Mouse (Mus musculus) limb, embryonic 15.5 days (tissue): Measurements from ENCODE around the gene Lrwd1. TPM values are rescaled to one million over a fixed set of nuclear protein-coding genes. Genes with fewer than 3 reads are reported as not detected.

ENCODE experiments used
- ATAC-seq: fragments of 200-750 bp; cut with Nextera tagmentation; 2 replicates; pipeline ENCODE4 v1.8.0; 2017; ENCODE audit warnings: low read depth, moderate TSS enrichment; ENCODE audit not compliant: insufficient number of reproducible peaks, low FRiP score, low TSS enrichment
- H3K27ac ChIP-seq: fragments of 300-500 bp; sonication (generic); 2 replicates; pipeline ENCODE4 v1.5.1; 2015; ENCODE audit warnings: moderate library complexity, mild to moderate bottlenecking, inconsistent platforms
- H3K27me3 ChIP-seq: fragments of 300-500 bp; sonication (generic); 2 replicates; pipeline ENCODE4 v1.6.1; 2015; ENCODE audit warnings: inconsistent platforms
- H3K36me3 ChIP-seq: fragments of 300-500 bp; sonication (generic); 2 replicates; pipeline ENCODE4 v1.6.1; 2015; ENCODE audit warnings: inconsistent platforms
- H3K4me1 ChIP-seq: fragments of 300-500 bp; sonication (generic); 2 replicates; pipeline ENCODE4 v1.6.1; 2015; ENCODE audit warnings: inconsistent platforms
- H3K4me2 ChIP-seq: fragments of 300-500 bp; sonication (generic); 2 replicates; pipeline ENCODE4 v1.6.1; 2015; ENCODE audit warnings: mild to moderate bottlenecking, inconsistent platforms
- H3K4me3 ChIP-seq: fragments of 300-500 bp; sonication (generic); 2 replicates; pipeline ENCODE4 v1.5.1; 2015; ENCODE audit warnings: mild to moderate bottlenecking, inconsistent platforms
- H3K9ac ChIP-seq: fragments of 300-500 bp; sonication (generic); 2 replicates; pipeline ENCODE4 v1.6.1; 2015; ENCODE audit warnings: inconsistent platforms
- H3K9me3 ChIP-seq: fragments of 300-500 bp; sonication (generic); 2 replicates; pipeline ENCODE4 v1.6.1; 2016; ENCODE audit warnings: inconsistent platforms
- WGBS: fragments of 180-500 bp; shearing (Covaris S2); methylation state at CpG from one replicate; pipeline ENCODE4 v1.1.7; 2015; 5-methylcytosine and 5-hydroxymethylcytosine counted together
- polyA plus RNA-seq: library from polyadenylated mRNA; unstranded; fragments of >200 nt; fragmentation: Nextera tagmentation; extraction: Ambion mirVana; gene quantifications from 2 replicates; pipeline ENCODE4 v1.2.1, GENCODE M21; 2015

Lrwd1 gene
- 31.5 and 32.3 TPM in 2 replicates for polyA plus RNA-seq

GRCm38 (mm10) chr5:136135571-136136291 is at the start of gene Lrwd1, which contains the start of gene Alkbh4:
Gene Lrwd1 (minus strand): TSS chr5:136136074.
Gene Alkbh4 (plus strand): TSS chr5:136136146.
- Histone ChIP-seq H3K9me3 (no peaks in the 10 kb centered on the region), H3K4me2 (peak within 1 kb of the TSS; percentile 66), H3K27ac (peak within 1 kb of the TSS; percentile 77), H3K4me1 (peaks cover 19% of the 10 kb centered on the region), H3K36me3 (peaks cover 52% of the 10 kb centered on the region), H3K4me3 (peak within 1 kb of the TSS; percentile 75), H3K9ac (peak within 1 kb of the TSS; percentile 58), H3K27me3 (no peaks in the 10 kb centered on the region)
- ATAC-seq: peak; percentile 86
- WGBS: under 1% methylated on average over 60 of the region's 60 CpGs

GRCm38 (mm10) chr5:136183766-136184165 is 47.9 kb upstream of the Lrwd1 start:
- Histone ChIP-seq H3K27me3 (no peaks in the 10 kb centered on the region), H3K4me1 (no peaks in the 10 kb centered on the region), H3K36me3 (peaks cover 87% of the 10 kb centered on the region), H3K9ac (no peak overlapping the region), H3K27ac (no peak overlapping the region), H3K9me3 (no peaks in the 10 kb centered on the region), H3K4me3 (no peak overlapping the region), H3K4me2 (no peak overlapping the region)
- WGBS: 88% methylated on average over 7 of the region's 7 CpGs
- no peak for ATAC-seq

GRCm38 (mm10) chr5:136182830-136183229 is 47.0 kb upstream of the Lrwd1 start:
- Histone ChIP-seq H3K4me2 (no peak overlapping the region), H3K9ac (no peak overlapping the region), H3K9me3 (no peaks in the 10 kb centered on the region), H3K36me3 (peaks cover 86% of the 10 kb centered on the region), H3K27me3 (no peaks in the 10 kb centered on the region), H3K27ac (no peak overlapping the region), H3K4me3 (no peak overlapping the region), H3K4me1 (no peaks in the 10 kb centered on the region)
- WGBS: 92% methylated on average over 4 of the region's 4 CpGs
- no peak for ATAC-seq

GRCm38 (mm10) chr5:136182049-136182448 is 46.2 kb upstream of the Lrwd1 start:
- H3K4me1 ChIP-seq: no peaks in the 10 kb centered on the region
- peaks cover 87% of the 10 kb centered on the region for H3K36me3 ChIP-seq
- WGBS: 93% methylated on average over 6 of the region's 6 CpGs
- H3K27me3 ChIP-seq: no peaks in the 10 kb centered on the region
- no peak overlapping the region for H3K4me3 ChIP-seq
- no peak overlapping the region for H3K4me2 ChIP-seq
- H3K9me3 ChIP-seq: no peaks in the 10 kb centered on the region
- ATAC-seq: no peak
- no peak overlapping the region for H3K9ac ChIP-seq
- H3K27ac ChIP-seq: no peak overlapping the region

GRCm38 (mm10) chr5:136181197-136181596 is 45.3 kb upstream of the Lrwd1 start:
- no peak for ATAC-seq
- H3K9me3 ChIP-seq: no peaks in the 10 kb centered on the region
- peaks cover 83% of the 10 kb centered on the region for H3K36me3 ChIP-seq
- no peak overlapping the region for H3K4me3 ChIP-seq
- WGBS: 88% methylated on average over 6 of the region's 6 CpGs
- no peak overlapping the region for H3K9ac ChIP-seq
- H3K27me3 ChIP-seq: no peaks in the 10 kb centered on the region
- no peak overlapping the region for H3K4me2 ChIP-seq
- H3K27ac ChIP-seq: no peak overlapping the region
- no peaks in the 10 kb centered on the region for H3K4me1 ChIP-seq

GRCm38 (mm10) chr5:136179594-136179993 is 43.7 kb upstream of the Lrwd1 start:
- Histone ChIP-seq H3K4me3 (no peak overlapping the region), H3K27me3 (no peaks in the 10 kb centered on the region), H3K36me3 (peaks cover 69% of the 10 kb centered on the region), H3K27ac (no peak overlapping the region), H3K9ac (no peak overlapping the region), H3K4me2 (no peak overlapping the region), H3K9me3 (no peaks in the 10 kb centered on the region), H3K4me1 (no peaks in the 10 kb centered on the region)
- WGBS: 69% methylated on average over 5 of the region's 5 CpGs
- ATAC-seq: no peak

GRCm38 (mm10) chr5:136173606-136174463 is 38.0 kb upstream of the Lrwd1 start:
- no peak overlapping the region for H3K4me2 ChIP-seq
- H3K9me3 ChIP-seq: no peaks in the 10 kb centered on the region
- H3K9ac ChIP-seq: no peak overlapping the region
- H3K27ac ChIP-seq: peak overlapping the region; percentile 27; the same call in 1 of the 2 replicates
- 38% methylated on average over 9 of the region's 9 CpGs for WGBS
- H3K4me3 ChIP-seq: no peak overlapping the region
- H3K4me1 ChIP-seq: peaks cover 32% of the 10 kb centered on the region
- no peaks in the 10 kb centered on the region for H3K27me3 ChIP-seq
- H3K36me3 ChIP-seq: peaks cover 15% of the 10 kb centered on the region
- no peak for ATAC-seq

- no peak overlapping the region for H3K27ac ChIP-seq
- no peaks in the 10 kb centered on the region for H3K27me3 ChIP-seq
- H3K4me1 ChIP-seq: peaks cover 32% of the 10 kb centered on the region
- no peak overlapping the region for H3K4me2 ChIP-seq
- H3K36me3 ChIP-seq: peaks cover 7% of the 10 kb centered on the region
- no peak for ATAC-seq
- H3K9ac ChIP-seq: no peak overlapping the region
- H3K4me3 ChIP-seq: no peak overlapping the region
- no peaks in the 10 kb centered on the region for H3K9me3 ChIP-seq
- 75% methylated on average over 9 of the region's 9 CpGs for WGBS
Observed at GRCm38 (mm10) chr5:136172939-136173338, 37.1 kb upstream of the Lrwd1 start.

GRCm38 (mm10) chr5:136171363-136172341 is 35.8 kb upstream of the Lrwd1 start:
- H3K9me3 ChIP-seq: no peaks in the 10 kb centered on the region

GRCm38 (mm10) chr5:136170512-136171362 is 34.9 kb upstream of the Lrwd1 start, which contains the start of gene Orai2:
Gene Orai2 (minus strand): TSS chr5:136170713.
- H3K9me3 ChIP-seq: no peaks in the 10 kb centered on the region
- H3K9ac ChIP-seq: peak within 1 kb of the TSS; percentile 35
- 2% methylated on average over 47 of the region's 49 CpGs for WGBS
- no peaks in the 10 kb centered on the region for H3K27me3 ChIP-seq
- H3K4me3 ChIP-seq: peak within 1 kb of the TSS; percentile 53
- H3K4me2 ChIP-seq: peak within 1 kb of the TSS; percentile 90
- H3K27ac ChIP-seq: peak within 1 kb of the TSS; percentile 68
- ATAC-seq: peak; percentile 64
- no peaks in the 10 kb centered on the region for H3K36me3 ChIP-seq
- peaks cover 32% of the 10 kb centered on the region for H3K4me1 ChIP-seq

More at GRCm38 (mm10) chr5:136171363-136172341, 35.8 kb upstream of the Lrwd1 start:
- ATAC-seq: no peak
- Histone ChIP-seq H3K27ac (peak overlapping the region; percentile 68), H3K27me3 (no peaks in the 10 kb centered on the region), H3K9ac (no peak overlapping the region), H3K4me3 (peak overlapping the region; percentile 53), H3K4me1 (peaks cover 32% of the 10 kb centered on the region), H3K4me2 (peak overlapping the region; percentile 90), H3K36me3 (no peaks in the 10 kb centered on the region)
- 27% methylated on average over 17 of the region's 17 CpGs for WGBS
